Mouse (Mus musculus) forebrain, embryonic 16.5 days (tissue): ENCODE results near the gene Ksr1. TPM values are rescaled to one million over a fixed set of nuclear protein-coding genes. Genes with fewer than 3 reads are reported as not detected.

ENCODE experiments used
- ATAC-seq: fragments of 200-750 bp; cut with Nextera tagmentation; 2 replicates; pipeline ENCODE4 v1.8.0; 2017; ENCODE audit warnings: mild to moderate bottlenecking, moderate library complexity
- H3K27ac ChIP-seq: fragments of 300-500 bp; sonication (generic); 2 replicates; pipeline ENCODE4 v1.5.1; 2014; ENCODE audit warnings: low read length, control low read depth
- H3K27me3 ChIP-seq: fragments of 300-500 bp; sonication (generic); replicated peaks from 2 replicates; pipeline ENCODE4 v1.6.1; 2014; ENCODE audit warnings: low read length; ENCODE audit not compliant: control insufficient read depth, insufficient read depth
- H3K36me3 ChIP-seq: fragments of 300-500 bp; sonication (generic); 2 replicates; pipeline ENCODE4 v1.6.1; 2014; ENCODE audit not compliant: control insufficient read depth, insufficient read depth
- H3K4me1 ChIP-seq: fragments of 300-500 bp; sonication (generic); replicated peaks from 2 replicates; pipeline ENCODE4 v1.6.1; 2014; ENCODE audit warnings: low read length; ENCODE audit not compliant: control insufficient read depth, insufficient read depth
- H3K4me2 ChIP-seq: fragments of 300-500 bp; sonication (generic); 2 replicates; pipeline ENCODE4 v1.6.1; 2014; ENCODE audit warnings: mild to moderate bottlenecking, low read length, control low read depth
- H3K4me3 ChIP-seq: fragments of 300-500 bp; sonication (generic); replicated peaks from 2 replicates; pipeline ENCODE4 v1.5.1; 2014; ENCODE audit warnings: mild to moderate bottlenecking, low read length, control low read depth
- H3K9ac ChIP-seq: fragments of 300-500 bp; sonication (generic); replicated peaks from 2 replicates; pipeline ENCODE4 v1.6.1; 2014; ENCODE audit warnings: low read depth, low read length, control low read depth
- H3K9me3 ChIP-seq: fragments of 300-500 bp; sonication (generic); 2 replicates; pipeline ENCODE4 v1.6.1; 2016; ENCODE audit warnings: low read length; ENCODE audit not compliant: control insufficient read depth
- WGBS: fragments of 180-500 bp; shearing (Covaris S2); extraction: QIAGEN DNeasy Blood & Tissue Kit; methylation state at CpG from one replicate; pipeline ENCODE4 v1.1.7; 2014; 5-methylcytosine and 5-hydroxymethylcytosine counted together
- polyA plus RNA-seq: library from polyadenylated mRNA; unstranded; fragments of >200 nt; fragmentation: Nextera tagmentation; extraction: Ambion mirVana; gene quantifications from 2 replicates; pipeline ENCODE4 v1.2.1, GENCODE M21; 2015

The Ksr1 gene
- polyA plus RNA-seq, 1 experiment from 2014 or later: 5.1 TPM

- no peak for ATAC-seq
- H3K27me3 ChIP-seq: no peaks in the 10 kb centered on the region
- WGBS: 63% methylated on average over 7 of the region's 7 CpGs
- no peak overlapping the region for H3K9ac ChIP-seq
- H3K4me3 ChIP-seq: no peak overlapping the region
- no peaks in the 10 kb centered on the region; the same call in 1 of the 2 replicates for H3K4me1 ChIP-seq
- H3K27ac ChIP-seq: no peak overlapping the region
- no peaks in the 10 kb centered on the region for H3K9me3 ChIP-seq
- no peak overlapping the region for H3K4me2 ChIP-seq
- no peaks in the 10 kb centered on the region for H3K36me3 ChIP-seq
Observed at GRCm38 (mm10) chr11:79061839-79062238, 84.4 kb downstream of the Ksr1 start.

GRCm38 (mm10) chr11:79059850-79060249 is 86.4 kb downstream of the Ksr1 start:
- Histone ChIP-seq H3K4me1 (no peaks in the 10 kb centered on the region), H3K27me3 (no peaks in the 10 kb centered on the region), H3K9ac (no peak overlapping the region), H3K4me3 (no peak overlapping the region), H3K4me2 (no peak overlapping the region), H3K9me3 (no peaks in the 10 kb centered on the region), H3K27ac (no peak overlapping the region), H3K36me3 (no peaks in the 10 kb centered on the region)
- 87% methylated on average over 5 of the region's 5 CpGs for WGBS
- no peak for ATAC-seq

- 95% methylated on average over 4 of the region's 4 CpGs for WGBS
- Histone ChIP-seq H3K9ac (no peak overlapping the region), H3K9me3 (no peaks in the 10 kb centered on the region), H3K4me3 (no peak overlapping the region), H3K36me3 (no peaks in the 10 kb centered on the region), H3K4me1 (no peaks in the 10 kb centered on the region), H3K27ac (no peak overlapping the region), H3K4me2 (no peak overlapping the region), H3K27me3 (no peaks in the 10 kb centered on the region)
- no peak for ATAC-seq
Observed at GRCm38 (mm10) chr11:79059062-79059461, 87.1 kb downstream of the Ksr1 start.

- ATAC-seq: no peak
- H3K27me3 ChIP-seq: no peaks in the 10 kb centered on the region
- no peak overlapping the region for H3K4me3 ChIP-seq
- no peaks in the 10 kb centered on the region for H3K4me1 ChIP-seq
- H3K27ac ChIP-seq: no peak overlapping the region
- 91% methylated on average over 6 of the region's 6 CpGs for WGBS
- H3K36me3 ChIP-seq: no peaks in the 10 kb centered on the region
- no peak overlapping the region for H3K4me2 ChIP-seq
- H3K9ac ChIP-seq: no peak overlapping the region
- H3K9me3 ChIP-seq: no peaks in the 10 kb centered on the region
Observed at GRCm38 (mm10) chr11:79058610-79059009, 87.6 kb downstream of the Ksr1 start.

GRCm38 (mm10) chr11:79057809-79058208 is 88.4 kb downstream of the Ksr1 start:
- 50% methylated on average over 4 of the region's 4 CpGs for WGBS
- H3K27ac ChIP-seq: no peak overlapping the region

GRCm38 (mm10) chr11:79056891-79057290 is 89.3 kb downstream of the Ksr1 start:
- 56% methylated on average over 4 of the region's 4 CpGs for WGBS
- no peak overlapping the region for H3K4me2 ChIP-seq
- no peak overlapping the region for H3K9ac ChIP-seq
- H3K27ac ChIP-seq: no peak overlapping the region
- H3K4me3 ChIP-seq: no peak overlapping the region
- peaks cover 5% of the 10 kb centered on the region; the same call in 1 of the 2 replicates for H3K4me1 ChIP-seq
- no peaks in the 10 kb centered on the region for H3K36me3 ChIP-seq
- ATAC-seq: no peak
- H3K27me3 ChIP-seq: no peaks in the 10 kb centered on the region
- H3K9me3 ChIP-seq: no peaks in the 10 kb centered on the region

More at GRCm38 (mm10) chr11:79057809-79058208, 88.4 kb downstream of the Ksr1 start:
- no peak overlapping the region for H3K4me2 ChIP-seq
- peaks cover 5% of the 10 kb centered on the region; the same call in 1 of the 2 replicates for H3K4me1 ChIP-seq
- no peak overlapping the region for H3K9ac ChIP-seq
- ATAC-seq: no peak
- no peaks in the 10 kb centered on the region for H3K9me3 ChIP-seq
- no peak overlapping the region for H3K4me3 ChIP-seq
- no peaks in the 10 kb centered on the region for H3K27me3 ChIP-seq
- no peaks in the 10 kb centered on the region for H3K36me3 ChIP-seq

- H3K36me3 ChIP-seq: no peaks in the 10 kb centered on the region
- no peak overlapping the region for H3K27ac ChIP-seq
- no peak overlapping the region for H3K9ac ChIP-seq
- no peak overlapping the region for H3K4me3 ChIP-seq
- H3K27me3 ChIP-seq: no peaks in the 10 kb centered on the region
- 71% methylated on average over 2 of the region's 2 CpGs for WGBS
- no peak for ATAC-seq
- H3K9me3 ChIP-seq: no peaks in the 10 kb centered on the region
- H3K4me1 ChIP-seq: peaks cover 5% of the 10 kb centered on the region; the same call in 1 of the 2 replicates
- H3K4me2 ChIP-seq: no peak overlapping the region
Observed at GRCm38 (mm10) chr11:79056027-79056426, 90.2 kb downstream of the Ksr1 start.

GRCm38 (mm10) chr11:79055161-79055560 is 91.0 kb downstream of the Ksr1 start:
- WGBS: 86% methylated on average over 8 of the region's 8 CpGs
- Histone ChIP-seq H3K9ac (no peak overlapping the region), H3K4me3 (no peak overlapping the region), H3K36me3 (no peaks in the 10 kb centered on the region), H3K27ac (no peak overlapping the region), H3K27me3 (no peaks in the 10 kb centered on the region), H3K4me1 (peaks cover 5% of the 10 kb centered on the region; the same call in 1 of the 2 replicates), H3K9me3 (no peaks in the 10 kb centered on the region), H3K4me2 (no peak overlapping the region)
- no peak for ATAC-seq

GRCm38 (mm10) chr11:79054161-79055152 is 91.8 kb downstream of the Ksr1 start:
- Histone ChIP-seq H3K9me3 (0 out of 2 replicates have a peak, but pooled peaks cover 2% of the 10 kb centered on the region), H3K27ac (no peak overlapping the region), H3K4me2 (no peak overlapping the region), H3K4me3 (no peak overlapping the region), H3K9ac (no peak overlapping the region), H3K27me3 (no peaks in the 10 kb centered on the region), H3K36me3 (no peaks in the 10 kb centered on the region), H3K4me1 (peaks cover 5% of the 10 kb centered on the region; the same call in 1 of the 2 replicates)
- ATAC-seq: no peak
- 84% methylated on average over 9 of the region's 9 CpGs for WGBS
